Mouse (Mus musculus) myocyte (in vitro differentiated cells): ENCODE measurements at regions not wholly inside any gene's neighbourhood (a gene's known extent, or its start where the extent isn't known, plus 50 kb on each side); places are given as distances from the start of the nearest gene placed in this dataset.

Source experiments
- H3K27me3 ChIP-seq: one replicate; pipeline ENCODE4 v1.6.1; 2011; ENCODE audit not compliant: control insufficient read depth, insufficient read depth, insufficient read length
- H3K36me3 ChIP-seq: one replicate; pipeline ENCODE4 v1.6.1; 2011; ENCODE audit not compliant: control insufficient read depth, insufficient read depth
- H3K4me2 ChIP-seq: one replicate; pipeline ENCODE4 v1.6.1; 2011; ENCODE audit warnings: low read depth, control low read depth
- H3K4me3 ChIP-seq: one replicate; pipeline ENCODE4 v1.5.1; 2011; ENCODE audit warnings: mild to moderate bottlenecking, control low read depth, moderate library complexity
- H3K79me2 ChIP-seq: one replicate; pipeline ENCODE4 v1.6.1; 2011; ENCODE audit not compliant: control insufficient read depth, insufficient read depth
- H3ac ChIP-seq: one replicate; pipeline ENCODE4 v1.6.1; 2011; ENCODE audit not compliant: control insufficient read depth, insufficient read length
- CEBPB ChIP-seq: IDR thresholded peaks from 2 replicates; pipeline ENCODE4 v1.6.1; 2011; ENCODE audit warnings: mild to moderate bottlenecking, moderate library complexity; ENCODE audit not compliant: poor library complexity, insufficient read depth, severe bottlenecking
- E2F4 ChIP-seq: IDR thresholded peaks from one replicate; pipeline ENCODE4 v1.6.1; 2011; ENCODE audit warnings: mild to moderate bottlenecking, control low read depth, moderate library complexity; ENCODE audit not compliant: insufficient read depth
- MAX ChIP-seq: IDR thresholded peaks from one replicate; pipeline ENCODE4 v1.6.1; 2011; ENCODE audit warnings: low read depth, mild to moderate bottlenecking, control low read depth
- MYOD1 ChIP-seq, 3 experiments: IDR thresholded peaks; one replicate each; pipeline ENCODE4 v1.6.1; 2011; ENCODE audit warnings: control low read depth in 2 of 3, low read depth in 2 of 3, mild to moderate bottlenecking in 2 of 3, moderate library complexity in 1 of 3; ENCODE audit not compliant: insufficient read length in 2 of 3, control insufficient read depth in 1 of 3
- MYOG ChIP-seq, 3 experiments: IDR thresholded peaks; one replicate each; pipeline ENCODE4 v1.6.1; 2011; ENCODE audit warnings: control low read depth in 2 of 3, low read depth in 2 of 3, mild to moderate bottlenecking in 2 of 3; ENCODE audit not compliant: insufficient read length in 2 of 3, control insufficient read depth in 1 of 3, insufficient read depth in 1 of 3
- POLR2A ChIP-seq: IDR thresholded peaks from one replicate; pipeline ENCODE4 v1.6.1; 2011; ENCODE audit warnings: low read depth, mild to moderate bottlenecking, control low read depth, moderate library complexity; ENCODE audit not compliant: insufficient read length
- POLR2AphosphoS2 ChIP-seq: IDR thresholded peaks from one replicate; pipeline ENCODE4 v1.6.1; 2011; ENCODE audit warnings: low read depth, control low read depth; ENCODE audit not compliant: insufficient read length
- REST ChIP-seq: IDR thresholded peaks from one replicate; pipeline ENCODE4 v1.6.1; 2011; ENCODE audit warnings: mild to moderate bottlenecking, control low read depth, moderate library complexity; ENCODE audit not compliant: insufficient read depth, insufficient read length
- SRF ChIP-seq: IDR thresholded peaks from one replicate; pipeline ENCODE4 v1.6.1; 2011; ENCODE audit warnings: low read depth; ENCODE audit not compliant: control insufficient read depth, insufficient read length
- TCF12 ChIP-seq: IDR thresholded peaks from one replicate; pipeline ENCODE4 v1.6.1; 2011; ENCODE audit warnings: mild to moderate bottlenecking, control low read depth; ENCODE audit not compliant: poor library complexity, insufficient read depth, severe bottlenecking
- TCF3 ChIP-seq: IDR thresholded peaks from one replicate; pipeline ENCODE4 v1.6.1; 2011; ENCODE audit warnings: low read depth, control low read depth; ENCODE audit not compliant: insufficient read length
- USF1 ChIP-seq: IDR thresholded peaks from one replicate; pipeline ENCODE4 v1.6.1; 2011; ENCODE audit warnings: low read depth, mild to moderate bottlenecking, control low read depth, moderate library complexity

DNA sequence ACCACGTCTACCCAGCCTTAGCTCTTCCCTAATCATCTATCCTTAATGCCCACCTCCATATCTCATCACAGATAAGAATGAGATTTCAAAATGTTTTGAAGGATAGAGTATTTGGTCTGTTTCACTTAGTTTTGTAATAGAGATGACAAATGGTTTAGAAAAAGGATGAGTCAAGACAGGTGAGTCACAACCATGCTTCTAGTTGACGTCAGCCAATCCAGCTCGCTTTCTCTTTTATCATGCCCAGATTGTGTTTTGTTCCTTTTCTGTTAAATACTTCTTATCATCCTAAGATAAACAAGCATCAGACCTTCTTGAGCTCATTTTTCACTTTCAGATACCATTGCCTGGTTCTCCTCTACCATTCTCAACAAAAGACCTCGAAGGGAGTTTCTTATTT lies 125.4 kb upstream of the Fndc3a start:
- no peak overlapping the region for H3ac ChIP-seq
- H3K79me2 ChIP-seq, result no peaks in the 10 kb centered on the region
- no peak overlapping the region for H3K4me3 ChIP-seq
- H3K36me3 ChIP-seq, result no peaks in the 10 kb centered on the region
- no peaks in the 10 kb centered on the region for H3K27me3 ChIP-seq
- peak overlapping the region; percentile 2 for H3K4me2 ChIP-seq
- TF ChIP-seq SRF (no peak), TCF3 (no peak), POLR2AphosphoS2 (no peak), POLR2A (no peak), MAX (no peak), USF1 (no peak), TCF12 (no peak), MYOD1 (IDR thresholded peaks at IDR 0.05; ENCODE audit: control insufficient read depth in 1 of 3, insufficient read length in 2 of 3, low read depth in 2 of 3) (no peak), E2F4 (no peak)

- Histone ChIP-seq H3K4me2 (no peak overlapping the region), H3K27me3 (no peaks in the 10 kb centered on the region), H3K4me3 (no peak overlapping the region), H3ac (no peak overlapping the region), H3K79me2 (no peaks in the 10 kb centered on the region), H3K36me3 (no peaks in the 10 kb centered on the region)
- TF ChIP-seq E2F4, result no peak
- no peak for TF ChIP-seq POLR2AphosphoS2
- no peak for TF ChIP-seq POLR2A
- no peak for TF ChIP-seq MYOD1 (IDR thresholded peaks at IDR 0.05; ENCODE audit: control insufficient read depth in 1 of 3, insufficient read length in 2 of 3, low read depth in 2 of 3)
- no peak for TF ChIP-seq MAX
- no peak for TF ChIP-seq SRF
- no peak for TF ChIP-seq TCF3
- no peak for TF ChIP-seq REST
- no peak for TF ChIP-seq MYOG (IDR thresholded peaks at IDR 0.05; ENCODE audit: control insufficient read depth in 1 of 3, insufficient read depth in 1 of 3, insufficient read length in 2 of 3, low read depth in 2 of 3)
- TF ChIP-seq TCF12, result no peak
- TF ChIP-seq USF1, result no peak
- TF ChIP-seq CEBPB, result no peak
Observed at GRCm38 (mm10) chr14:72829261-72829660, 119.5 kb upstream of the Fndc3a start.

DNA sequence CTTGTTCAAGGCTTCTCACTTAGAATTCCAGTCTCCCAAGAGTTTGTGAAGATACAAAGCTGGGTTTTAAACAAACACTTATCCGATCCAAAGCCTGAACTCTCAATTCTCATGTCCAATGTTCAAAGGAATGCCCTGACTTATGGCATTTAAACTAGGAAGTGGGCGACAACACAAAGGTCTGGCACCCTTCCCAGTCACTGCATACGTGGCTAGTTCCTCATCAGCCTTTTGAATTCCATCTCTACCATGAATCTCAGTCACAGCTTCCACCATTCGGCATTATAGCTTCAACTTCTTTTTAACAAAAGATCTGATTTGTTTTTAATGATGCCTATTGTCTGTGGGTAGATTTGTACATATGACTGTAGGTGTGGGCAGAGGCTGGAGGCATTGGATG lies 115.7 kb upstream of the Fndc3a start:
- no peak for TF ChIP-seq CEBPB
- no peak for TF ChIP-seq E2F4
- no peak for TF ChIP-seq POLR2A
- no peak for TF ChIP-seq MYOG (IDR thresholded peaks at IDR 0.05; ENCODE audit: control insufficient read depth in 1 of 3, insufficient read depth in 1 of 3, insufficient read length in 2 of 3, low read depth in 2 of 3)
- no peak for TF ChIP-seq REST
- TF ChIP-seq SRF, result no peak
- TF ChIP-seq POLR2AphosphoS2, result no peak
- Histone ChIP-seq H3ac (no peak overlapping the region), H3K4me2 (no peak overlapping the region), H3K36me3 (no peaks in the 10 kb centered on the region), H3K4me3 (no peak overlapping the region), H3K79me2 (no peaks in the 10 kb centered on the region), H3K27me3 (no peaks in the 10 kb centered on the region)

DNA sequence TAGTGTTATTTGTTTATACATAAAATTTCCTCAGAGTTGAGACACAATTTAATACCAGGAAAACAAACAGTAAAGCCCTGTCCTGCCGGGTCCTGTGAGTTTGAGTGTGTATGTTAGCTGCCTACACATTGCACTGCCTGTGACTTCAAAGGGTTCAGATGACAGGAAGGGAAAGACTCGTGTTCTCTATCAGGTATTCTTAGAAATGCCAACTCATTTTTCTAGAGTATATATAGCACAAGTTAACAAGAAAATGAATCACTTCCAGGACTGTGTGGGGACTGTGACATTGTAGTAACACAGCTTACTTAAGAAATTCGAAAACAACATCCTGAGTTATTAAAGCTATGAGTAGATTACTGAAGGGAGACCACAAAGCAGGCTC lies 112.4 kb upstream of the Fndc3a start:
- H3ac ChIP-seq, result no peak overlapping the region
- no peaks in the 10 kb centered on the region for H3K79me2 ChIP-seq
- H3K4me2 ChIP-seq, result peak overlapping the region; percentile 39
- no peaks in the 10 kb centered on the region for H3K27me3 ChIP-seq
- H3K36me3 ChIP-seq, result no peaks in the 10 kb centered on the region
- no peak overlapping the region for H3K4me3 ChIP-seq
- no peak for TF ChIP-seq TCF3
- no peak for TF ChIP-seq POLR2AphosphoS2
- TF ChIP-seq REST, result no peak
- no peak for TF ChIP-seq USF1
- TF ChIP-seq TCF12, result no peak
- no peak for TF ChIP-seq MYOG (IDR thresholded peaks at IDR 0.05; ENCODE audit: control insufficient read depth in 1 of 3, insufficient read depth in 1 of 3, insufficient read length in 2 of 3, low read depth in 2 of 3)
- no peak for TF ChIP-seq CEBPB
- TF ChIP-seq POLR2A, result no peak
- TF ChIP-seq MYOD1 (IDR thresholded peaks at IDR 0.05; ENCODE audit: control insufficient read depth in 1 of 3, insufficient read length in 2 of 3, low read depth in 2 of 3), result no peak
- TF ChIP-seq E2F4, result no peak
- TF ChIP-seq MAX, result no peak
- TF ChIP-seq SRF, result no peak
